Mouse (Mus musculus): Measurements from ENCODE around the gene Ttll11.

- TF ChIP-seq POLR2A (IDR thresholded peaks at IDR 0.05; ENCODE audit: control insufficient read depth, extremely low read depth, insufficient read depth, low read length, poor library complexity) (no peak), CTCF (IDR thresholded peaks at IDR 0.05; ENCODE audit: borderline replicate concordance, control insufficient read depth, extremely low read depth, insufficient read depth, low read length, poor library complexity) (no peak)
Observed at GRCm38 (mm10) chr2:35907578-35907977, 72.1 kb downstream of the Ttll11 start.
